Mouse (Mus musculus) forebrain, embryonic 11.5 days (tissue): ENCODE data around the gene Them7. TPM values are rescaled to one million over a fixed set of nuclear protein-coding genes. Genes with fewer than 3 reads are reported as not detected.
A peak's percentile ranks its signal among the peaks of the same experiment; 100 is the strongest.

Experiments
- ATAC-seq: fragments of 200-750 bp; cut with Nextera tagmentation; replicated peaks from 2 replicates; pipeline ENCODE4 v1.8.0; 2017; ENCODE audit warnings: moderate TSS enrichment; ENCODE audit not compliant: low FRiP score
- DNase-seq: peaks from one replicate; pipeline ENCODE4 v3.0.0-alpha.2; 2017; ENCODE audit warnings: low spot score
- H3K27ac ChIP-seq: fragments of 300-500 bp; sonication (generic); 2 replicates; pipeline ENCODE4 v1.5.1; 2014; ENCODE audit warnings: low read depth, low read length
- H3K27me3 ChIP-seq: fragments of 300-500 bp; sonication (generic); 2 replicates; pipeline ENCODE4 v1.6.1; 2014; ENCODE audit warnings: mild to moderate bottlenecking, low read length, mixed read lengths; ENCODE audit not compliant: control insufficient read depth, insufficient read depth
- H3K36me3 ChIP-seq: fragments of 300-500 bp; sonication (generic); 2 replicates; pipeline ENCODE4 v1.6.1; 2014; ENCODE audit warnings: mild to moderate bottlenecking, low read length, moderate library complexity, mixed read lengths; ENCODE audit not compliant: control insufficient read depth, insufficient read depth
- H3K4me1 ChIP-seq: fragments of 300-500 bp; sonication (generic); replicated peaks from 2 replicates; pipeline ENCODE4 v1.6.1; 2014; ENCODE audit warnings: low read length, mixed read lengths; ENCODE audit not compliant: control insufficient read depth, insufficient read depth
- H3K4me2 ChIP-seq: fragments of 300-500 bp; sonication (generic); 2 replicates; pipeline ENCODE4 v1.6.1; 2014; ENCODE audit warnings: low read depth, mild to moderate bottlenecking, low read length, moderate library complexity, mixed read lengths; ENCODE audit not compliant: severe bottlenecking
- H3K4me3 ChIP-seq: fragments of 300-500 bp; sonication (generic); 2 replicates; pipeline ENCODE4 v1.5.1; 2014; ENCODE audit warnings: low read depth, low read length
- H3K9ac ChIP-seq: fragments of 300-500 bp; sonication (generic); 2 replicates; pipeline ENCODE4 v1.6.1; 2014; ENCODE audit warnings: low read length
- H3K9me3 ChIP-seq: fragments of 300-500 bp; sonication (generic); 2 replicates; pipeline ENCODE4 v1.6.1; 2016; ENCODE audit warnings: low read length, mixed read lengths; ENCODE audit not compliant: control insufficient read depth
- WGBS: fragments of 180-500 bp; shearing (Covaris S2); extraction: QIAGEN DNeasy Blood & Tissue Kit; methylation state at CpG from one replicate; pipeline ENCODE4 v1.1.7; 2014; 5-methylcytosine and 5-hydroxymethylcytosine counted together
- polyA plus RNA-seq: library from polyadenylated mRNA; unstranded; fragments of >200 nt; fragmentation: Nextera tagmentation; extraction: Ambion mirVana; gene quantifications from 2 replicates; pipeline ENCODE4 v1.2.1, GENCODE M21; 2014

The Them7 gene
- polyA plus RNA-seq, 1 experiment from 2014 or later: 0.16 TPM

DNA sequence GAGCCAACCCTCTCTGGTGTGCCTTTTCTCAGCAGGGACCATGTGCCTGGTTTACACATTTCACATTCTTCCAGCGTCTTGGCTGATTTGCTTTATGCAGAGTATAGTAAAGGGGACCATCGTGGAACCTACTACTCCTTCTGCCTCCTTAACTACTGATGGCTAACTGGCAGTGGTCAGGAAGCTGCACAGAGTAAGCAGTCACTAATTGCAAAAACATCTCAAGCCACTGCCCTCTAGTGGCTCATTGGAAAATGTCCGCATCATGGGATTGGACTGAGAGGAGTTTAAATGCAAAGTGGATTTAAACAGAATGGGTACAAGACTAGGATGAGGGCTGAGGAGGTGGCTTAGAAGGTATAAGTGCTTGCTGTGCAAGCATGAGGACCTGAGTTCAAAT is 14.7 kb downstream of the Them7 start:
- no peaks in the 10 kb centered on the region for H3K36me3 ChIP-seq
- peak; percentile 65; the same call in 1 of the 2 replicates for ATAC-seq
- no peaks in the 10 kb centered on the region for H3K9me3 ChIP-seq
- no peak overlapping the region for H3K9ac ChIP-seq
- no peaks in the 10 kb centered on the region for H3K27me3 ChIP-seq
- H3K4me3 ChIP-seq: no peak overlapping the region
- H3K4me1 ChIP-seq: no peaks in the 10 kb centered on the region
- H3K4me2 ChIP-seq: no peak overlapping the region
- 19% methylated on average over 3 of the region's 3 CpGs for WGBS
- no peak overlapping the region for H3K27ac ChIP-seq
- peak; percentile 63 for DNase-seq

DNA sequence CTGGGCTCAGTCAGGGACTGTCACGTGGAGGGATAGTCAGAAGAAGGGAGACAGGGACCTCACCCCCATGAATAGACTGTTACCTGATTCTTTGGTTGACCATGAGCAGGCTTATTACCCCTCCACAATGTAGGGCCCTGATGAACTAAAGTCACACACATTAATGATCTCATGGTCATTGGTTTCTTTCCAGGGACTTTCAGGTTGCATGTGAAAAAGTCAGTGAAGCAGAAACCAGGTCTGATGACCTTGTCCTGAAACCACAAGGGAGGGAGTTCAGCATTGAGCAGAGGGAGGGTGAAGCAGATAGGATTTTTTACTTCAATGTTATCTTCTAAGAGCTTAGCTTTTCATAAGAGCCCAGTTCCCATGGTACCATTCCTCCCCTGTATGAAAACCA is 16.5 kb downstream of the Them7 start:
- Histone ChIP-seq H3K4me3 (no peak overlapping the region), H3K4me2 (no peak overlapping the region), H3K9ac (no peak overlapping the region), H3K4me1 (no peaks in the 10 kb centered on the region), H3K36me3 (no peaks in the 10 kb centered on the region), H3K27me3 (no peaks in the 10 kb centered on the region), H3K9me3 (no peaks in the 10 kb centered on the region), H3K27ac (no peak overlapping the region)
- no peak for DNase-seq
- no peak for ATAC-seq
- WGBS: 72% methylated on average over 1 of the region's 1 CpGs

GRCm38 (mm10) chr2:105242940-105243339 is 18.8 kb downstream of the Them7 start:
- no peak overlapping the region for H3K4me2 ChIP-seq
- no peak overlapping the region for H3K27ac ChIP-seq
- H3K36me3 ChIP-seq: no peaks in the 10 kb centered on the region
- no peak for DNase-seq
- no peaks in the 10 kb centered on the region for H3K9me3 ChIP-seq
- no peaks in the 10 kb centered on the region for H3K4me1 ChIP-seq
- H3K9ac ChIP-seq: no peak overlapping the region
- WGBS: 73% methylated on average over 7 of the region's 7 CpGs
- no peaks in the 10 kb centered on the region for H3K27me3 ChIP-seq
- H3K4me3 ChIP-seq: no peak overlapping the region
- no peak for ATAC-seq

DNA sequence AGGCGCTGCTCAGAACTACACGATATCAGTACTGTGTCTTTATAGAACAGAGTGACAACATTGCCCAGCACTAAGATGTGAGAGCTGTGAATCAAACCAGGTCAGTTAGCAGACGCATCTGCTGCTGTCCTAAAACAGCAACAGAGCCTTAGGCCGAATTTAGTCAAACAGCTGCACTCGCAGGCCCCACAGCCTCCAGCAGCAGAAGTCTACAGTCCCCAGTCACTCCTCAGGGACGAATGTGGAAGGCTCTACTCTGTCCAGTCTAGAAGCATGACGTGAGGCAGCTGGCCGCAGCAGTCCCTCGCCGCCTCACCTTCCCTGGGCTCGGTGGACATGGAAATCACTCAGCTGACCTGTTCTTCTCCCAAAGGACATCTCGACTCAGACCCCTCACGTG is 20.6 kb downstream of the Them7 start:
- DNase-seq: no peak
- Histone ChIP-seq H3K27me3 (no peaks in the 10 kb centered on the region), H3K4me3 (no peak overlapping the region), H3K4me2 (no peak overlapping the region), H3K27ac (no peak overlapping the region), H3K9me3 (no peaks in the 10 kb centered on the region), H3K9ac (no peak overlapping the region), H3K4me1 (no peaks in the 10 kb centered on the region), H3K36me3 (no peaks in the 10 kb centered on the region)
- no peak for ATAC-seq
- WGBS: 82% methylated on average over 13 of the region's 13 CpGs

DNA sequence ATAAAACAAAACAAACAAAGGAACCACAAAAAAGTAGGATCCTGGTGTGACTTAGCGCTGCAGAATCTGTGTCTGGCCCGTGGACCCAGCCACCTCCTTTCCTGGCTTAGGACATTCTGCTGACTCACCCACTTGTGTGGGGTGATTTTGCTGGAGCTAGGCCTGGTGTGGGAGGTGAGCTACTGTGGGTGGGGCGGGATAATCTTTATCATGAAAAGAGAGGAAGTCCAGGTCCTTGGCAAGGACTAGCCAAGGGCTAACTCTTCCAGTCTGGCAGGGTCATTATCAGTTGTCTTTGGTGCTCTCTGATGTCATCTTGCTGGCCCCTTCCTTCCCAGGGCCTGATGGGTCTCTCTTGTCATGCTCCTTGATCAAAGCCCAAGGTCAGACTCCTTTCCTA is 27.9 kb downstream of the Them7 start:
- no peaks in the 10 kb centered on the region for H3K9me3 ChIP-seq
- no peaks in the 10 kb centered on the region for H3K27me3 ChIP-seq
- WGBS: 79% methylated on average over 3 of the region's 3 CpGs
- H3K9ac ChIP-seq: no peak overlapping the region
- no peaks in the 10 kb centered on the region for H3K36me3 ChIP-seq
- ATAC-seq (no peak), DNase-seq (no peak)
- H3K4me1 ChIP-seq: no peaks in the 10 kb centered on the region
- no peak overlapping the region for H3K4me3 ChIP-seq
- no peak overlapping the region for H3K27ac ChIP-seq
- no peak overlapping the region for H3K4me2 ChIP-seq

- Histone ChIP-seq H3K36me3 (no peaks in the 10 kb centered on the region), H3K27me3 (no peaks in the 10 kb centered on the region), H3K4me1 (no peaks in the 10 kb centered on the region), H3K9me3 (no peaks in the 10 kb centered on the region), H3K4me2 (no peak overlapping the region), H3K4me3 (no peak overlapping the region), H3K9ac (no peak overlapping the region), H3K27ac (no peak overlapping the region)
- WGBS: 70% methylated on average over 7 of the region's 7 CpGs
- no peak for DNase-seq
- peak; percentile 88 for ATAC-seq
Observed at GRCm38 (mm10) chr2:105252824-105253223, 28.7 kb downstream of the Them7 start.

- no peak for ATAC-seq
- Histone ChIP-seq H3K9me3 (no peaks in the 10 kb centered on the region), H3K9ac (no peak overlapping the region), H3K27me3 (no peaks in the 10 kb centered on the region), H3K4me2 (no peak overlapping the region), H3K27ac (no peak overlapping the region), H3K36me3 (no peaks in the 10 kb centered on the region), H3K4me3 (no peak overlapping the region), H3K4me1 (no peaks in the 10 kb centered on the region)
- WGBS: 62% methylated on average over 4 of the region's 4 CpGs
- DNase-seq: no peak
Observed at GRCm38 (mm10) chr2:105255457-105255856, 31.3 kb downstream of the Them7 start.

- Histone ChIP-seq H3K27me3 (no peaks in the 10 kb centered on the region), H3K36me3 (no peaks in the 10 kb centered on the region), H3K4me1 (no peaks in the 10 kb centered on the region), H3K27ac (no peak overlapping the region), H3K9ac (no peak overlapping the region), H3K9me3 (no peaks in the 10 kb centered on the region), H3K4me2 (no peak overlapping the region), H3K4me3 (no peak overlapping the region)
- ATAC-seq (no peak), DNase-seq (no peak)
- WGBS: 70% methylated on average over 2 of the region's 2 CpGs
Observed at GRCm38 (mm10) chr2:105256427-105257071, 32.4 kb downstream of the Them7 start.

GRCm38 (mm10) chr2:105257376-105257775 is 33.3 kb downstream of the Them7 start:
- DNase-seq (no peak), ATAC-seq (no peak)
- H3K4me3 ChIP-seq: no peak overlapping the region
- 85% methylated on average over 2 of the region's 2 CpGs for WGBS
- no peaks in the 10 kb centered on the region for H3K36me3 ChIP-seq
- H3K4me1 ChIP-seq: no peaks in the 10 kb centered on the region
- no peak overlapping the region for H3K27ac ChIP-seq
- H3K4me2 ChIP-seq: no peak overlapping the region
- H3K9ac ChIP-seq: no peak overlapping the region
- H3K9me3 ChIP-seq: no peaks in the 10 kb centered on the region
- H3K27me3 ChIP-seq: no peaks in the 10 kb centered on the region
